Mouse (Mus musculus) splenic B cell, adult 2 months (primary cell): Measurements from ENCODE around the gene Glis2.
A peak's percentile ranks its signal among the peaks of the same experiment; 100 is the strongest.

Experiments used
- DNase-seq: peaks from one replicate; pipeline ENCODE4 v3.0.0-alpha.2; 2011; ENCODE audit warnings: low read depth, low spot score
- H3K27me3 ChIP-seq: 2 replicates; pipeline ENCODE4 v1.6.1; 2012; ENCODE audit warnings: mild to moderate bottlenecking, low read length, moderate library complexity, mixed read lengths; ENCODE audit not compliant: control insufficient read depth, poor library complexity, insufficient read depth, severe bottlenecking
- H3K36me3 ChIP-seq: 2 replicates; pipeline ENCODE4 v1.6.1; 2012; ENCODE audit warnings: mild to moderate bottlenecking, low read length, moderate library complexity, mixed read lengths; ENCODE audit not compliant: control insufficient read depth, poor library complexity, insufficient read depth, severe bottlenecking

Gene Glis2

GRCm38 (mm10) chr16:4604293-4604837 is 9.9 kb downstream of the Glis2 start:
- no peaks in the 10 kb centered on the region for H3K27me3 ChIP-seq
- DNase-seq = no peak
- H3K36me3 ChIP-seq = no peaks in the 10 kb centered on the region

DNA sequence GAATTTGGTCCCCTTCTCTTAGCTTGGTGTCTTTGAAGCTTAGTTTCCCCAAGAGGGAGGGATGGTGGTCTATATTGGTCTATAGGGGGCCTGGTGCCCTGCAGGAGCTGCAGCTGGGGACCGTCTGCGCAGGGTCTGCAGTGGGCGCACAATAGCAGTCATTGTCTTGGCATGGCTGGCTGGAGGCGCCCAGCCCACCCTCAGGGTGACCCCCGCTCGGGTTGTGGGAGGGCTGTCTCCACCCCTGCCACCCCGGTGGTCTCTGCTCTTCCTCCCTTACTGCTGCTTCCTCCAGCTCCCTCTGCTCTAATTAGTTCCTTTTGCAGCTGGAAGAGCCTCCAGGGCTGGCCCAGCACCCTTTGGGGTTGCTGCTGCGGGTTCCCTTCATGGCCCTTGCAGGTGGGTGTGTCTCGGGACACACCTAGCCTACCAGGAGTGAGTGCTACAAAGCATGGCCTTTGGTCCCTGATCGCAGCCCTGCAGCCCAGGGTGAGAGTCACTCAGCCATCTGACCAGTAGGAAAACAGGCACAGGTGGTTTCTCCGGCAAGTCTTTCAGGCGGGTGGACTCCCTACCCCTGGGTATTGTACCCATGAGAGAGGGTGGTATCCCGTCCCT is 11.1 kb downstream of the Glis2 start:
- Histone ChIP-seq H3K27me3 (no peaks in the 10 kb centered on the region), H3K36me3 (no peaks in the 10 kb centered on the region)
- DNase-seq = no peak

GRCm38 (mm10) chr16:4606431-4607084 is 12.0 kb downstream of the Glis2 start:
- no peaks in the 10 kb centered on the region for H3K27me3 ChIP-seq
- no peak for DNase-seq
- no peaks in the 10 kb centered on the region for H3K36me3 ChIP-seq

GRCm38 (mm10) chr16:4607818-4608531 is 13.5 kb downstream of the Glis2 start:
- DNase-seq = peak; percentile 91
- Histone ChIP-seq H3K36me3 (no peaks in the 10 kb centered on the region), H3K27me3 (no peaks in the 10 kb centered on the region)

DNA sequence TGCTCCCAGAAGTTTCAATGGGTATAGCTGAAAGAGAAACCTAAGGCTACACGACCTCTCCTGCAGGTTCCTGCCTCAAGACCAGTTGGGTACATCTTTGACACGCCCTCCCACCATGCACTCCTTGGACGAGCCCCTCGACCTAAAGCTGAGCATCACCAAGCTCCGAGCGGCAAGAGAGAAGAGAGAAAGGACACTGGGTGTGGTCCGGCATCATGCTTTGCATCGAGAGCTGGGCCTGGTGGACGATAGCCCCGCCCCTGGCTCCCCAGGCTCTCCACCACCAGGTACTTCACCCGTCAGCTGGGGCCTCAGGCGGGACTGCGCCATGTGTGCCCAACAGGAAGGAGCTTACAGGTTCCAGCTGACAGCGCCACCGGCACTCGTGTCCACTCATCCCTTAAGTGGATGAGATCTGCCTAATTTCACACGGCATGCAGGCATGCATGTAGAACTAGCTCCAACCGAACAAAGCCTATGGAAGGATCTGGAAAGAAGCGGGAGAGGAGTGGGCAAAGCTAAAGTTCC is 14.1 kb downstream of the Glis2 start:
- no peaks in the 10 kb centered on the region for H3K27me3 ChIP-seq
- no peak for DNase-seq
- H3K36me3 ChIP-seq = no peaks in the 10 kb centered on the region

DNA sequence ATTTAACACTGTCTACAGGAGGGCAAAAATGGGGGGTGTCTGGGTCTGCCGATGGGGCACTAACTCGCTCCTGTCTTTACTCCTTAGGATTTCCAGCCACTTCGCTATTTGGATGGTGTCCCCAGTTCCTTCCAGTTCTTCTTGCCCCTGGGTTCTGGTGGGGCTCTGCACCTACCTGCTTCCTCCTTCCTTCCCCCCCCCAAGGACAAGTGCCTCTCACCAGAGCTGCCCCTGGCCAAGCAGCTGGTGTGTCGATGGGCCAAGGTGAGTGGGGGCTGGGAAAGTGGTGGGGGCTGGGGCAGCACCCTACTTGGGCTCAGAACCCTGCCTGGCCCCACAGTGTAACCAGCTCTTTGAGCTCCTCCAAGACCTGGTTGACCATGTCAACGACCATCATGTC is 16.7 kb downstream of the Glis2 start:
- DNase-seq = no peak
- peaks cover 1% of the 10 kb centered on the region; the same call in 1 of the 2 replicates for H3K36me3 ChIP-seq
- H3K27me3 ChIP-seq = no peaks in the 10 kb centered on the region

DNA sequence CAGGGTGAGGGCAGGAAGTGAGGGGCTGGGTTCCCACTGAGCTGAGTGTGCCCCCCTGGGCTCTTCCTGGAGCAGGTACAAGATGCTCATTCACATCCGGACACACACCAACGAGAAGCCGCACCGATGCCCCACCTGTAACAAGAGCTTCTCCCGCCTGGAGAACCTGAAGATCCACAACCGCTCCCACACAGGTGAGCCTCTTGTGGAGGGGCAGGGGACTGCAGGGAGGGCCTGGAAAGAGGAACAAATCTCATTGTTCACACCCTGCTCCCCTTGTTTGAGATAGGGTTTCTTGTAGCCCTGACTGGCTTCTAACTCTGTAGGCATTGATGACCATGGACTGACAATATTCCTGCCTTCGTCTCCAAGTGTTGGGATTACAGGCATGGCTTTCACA is 17.2 kb downstream of the Glis2 start:
- H3K27me3 ChIP-seq = no peaks in the 10 kb centered on the region
- H3K36me3 ChIP-seq = peaks cover 1% of the 10 kb centered on the region; the same call in 1 of the 2 replicates
- no peak for DNase-seq

- no peak for DNase-seq
- Histone ChIP-seq H3K36me3 (peaks cover 1% of the 10 kb centered on the region; the same call in 1 of the 2 replicates), H3K27me3 (no peaks in the 10 kb centered on the region)
Measured at GRCm38 (mm10) chr16:4613736-4614135, 19.2 kb downstream of the Glis2 start.

- H3K36me3 ChIP-seq = peaks cover 1% of the 10 kb centered on the region; the same call in 1 of the 2 replicates
- no peaks in the 10 kb centered on the region for H3K27me3 ChIP-seq
- no peak for DNase-seq
Measured at GRCm38 (mm10) chr16:4614639-4615038, 20.1 kb downstream of the Glis2 start.

DNA sequence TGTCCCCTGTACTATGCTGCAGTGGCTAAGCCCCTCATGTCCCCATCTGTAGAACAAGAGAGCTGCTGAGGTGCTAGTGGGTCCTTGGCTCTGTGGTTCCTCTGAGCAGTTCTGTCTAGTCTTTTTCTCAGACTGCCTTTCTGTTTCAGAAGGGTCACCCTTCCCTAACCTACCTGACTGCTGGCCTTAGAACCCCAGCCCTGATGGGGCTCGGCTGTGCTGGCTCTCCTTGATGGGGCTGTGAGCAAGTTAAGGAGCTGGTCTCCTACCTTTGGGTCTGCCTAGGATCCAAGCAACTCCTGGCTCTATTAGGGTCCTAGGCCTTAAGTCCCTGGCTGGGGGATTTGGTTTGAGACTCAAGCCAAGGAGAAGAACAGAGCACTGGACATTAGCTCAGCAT is 20.8 kb downstream of the Glis2 start:
- Histone ChIP-seq H3K27me3 (no peaks in the 10 kb centered on the region), H3K36me3 (peaks cover 1% of the 10 kb centered on the region; the same call in 1 of the 2 replicates)
- DNase-seq = no peak

DNA sequence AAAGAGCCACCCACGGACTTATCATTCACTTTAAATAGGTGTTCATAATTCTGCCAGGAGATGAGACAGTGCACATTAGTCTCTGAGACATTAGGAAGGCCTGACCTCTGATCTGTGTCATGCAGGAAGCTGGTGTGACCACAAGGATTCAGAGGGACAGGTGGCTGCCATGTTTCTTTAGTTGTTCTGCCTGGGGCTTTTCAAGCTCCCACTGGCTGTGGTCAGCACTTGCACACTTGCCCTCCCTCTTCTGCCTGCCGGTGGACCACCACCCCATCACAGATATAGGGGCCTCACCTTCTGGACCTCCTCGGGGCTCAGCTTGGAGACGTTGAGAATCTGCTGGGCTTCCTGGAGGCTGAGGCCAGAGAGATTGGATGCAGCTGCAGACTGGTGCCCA is 22.3 kb downstream of the Glis2 start:
- Histone ChIP-seq H3K27me3 (no peaks in the 10 kb centered on the region), H3K36me3 (peaks cover 1% of the 10 kb centered on the region; the same call in 1 of the 2 replicates)
- DNase-seq = no peak

- peaks cover 7% of the 10 kb centered on the region for H3K36me3 ChIP-seq
- DNase-seq = no peak
- H3K27me3 ChIP-seq = no peaks in the 10 kb centered on the region
Measured at GRCm38 (mm10) chr16:4624074-4624473, 29.6 kb downstream of the Glis2 start.

DNA sequence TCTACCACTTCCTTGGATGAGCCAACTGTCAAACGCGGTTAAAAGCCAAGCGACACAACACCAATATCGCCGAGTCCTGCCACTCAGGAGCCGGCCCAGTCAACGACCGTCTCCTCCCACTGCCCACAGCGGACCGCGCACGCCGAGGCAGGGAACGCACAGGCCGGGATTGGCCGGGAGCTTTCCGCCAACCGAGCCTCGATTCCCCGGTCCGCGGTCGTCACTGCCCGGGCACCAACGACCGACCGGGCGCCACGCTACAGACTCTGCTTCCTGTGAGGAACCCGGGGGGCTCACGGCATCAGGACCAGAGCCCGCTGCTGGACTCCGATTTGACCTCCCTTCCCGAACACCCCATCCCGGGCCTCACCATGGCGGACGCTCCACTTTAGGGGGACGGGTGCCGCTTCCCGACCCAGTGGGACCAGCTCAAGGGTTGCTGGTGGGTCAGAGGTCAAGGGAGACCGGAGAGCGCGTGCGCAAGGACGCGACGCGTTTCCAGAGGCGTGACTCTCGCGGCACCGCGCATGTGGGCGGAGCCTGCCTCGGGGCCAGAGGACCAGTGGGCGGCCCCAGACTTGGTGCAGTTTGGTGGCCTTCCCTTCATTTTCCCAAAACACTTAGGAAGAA is 30.1 kb downstream of the Glis2 start, which contains the start of gene Pam16:
Gene Pam16, minus strand, starts transcription at position 508 of the 630 bp plus-strand sequence.
- peak; percentile 91 for DNase-seq
- H3K36me3 ChIP-seq = peaks cover 8% of the 10 kb centered on the region
- H3K27me3 ChIP-seq = no peaks in the 10 kb centered on the region

- DNase-seq = no peak
- Histone ChIP-seq H3K27me3 (no peaks in the 10 kb centered on the region), H3K36me3 (peaks cover 10% of the 10 kb centered on the region)
Measured at GRCm38 (mm10) chr16:4627105-4627504, 32.6 kb downstream of the Glis2 start.
